Mouse (Mus musculus): ENCODE results near the gene Filip1.

GRCm38 (mm10) chr9:79927156-79927870 lies 85.3 kb downstream of the Filip1 start:
- TF ChIP-seq CTCF (IDR thresholded peaks at IDR 0.05; ENCODE audit: extremely low read depth, insufficient read length, insufficient replicate concordance, low read depth, low read length), result no peak
- no peak for TF ChIP-seq POLR2A (IDR thresholded peaks at IDR 0.05; ENCODE audit: low read depth, low read length)
